In genomic region chr2:179976295-179976627, GRCm38 (mm10) we compare ENCODE assay signal across 8 mouse cellular contexts. TPM values are rescaled to one million over a fixed set of nuclear protein-coding genes. Genes with fewer than 3 reads are reported as not detected.
A peak's percentile ranks its signal among the peaks of the same experiment; 100 is the strongest.
DNase-seq lines count a peak whose midpoint lies in the region; ATAC-seq and TF ChIP-seq lines count a peak whose summit lies in the region.

No protein-coding gene starts in this region.

- no peak for ATAC-seq in kidney, embryonic 14.5 days (ENCODE audit: low FRiP score, low TSS enrichment)
- no peak for ATAC-seq in hindbrain, embryonic 12.5 days (ENCODE audit: low FRiP score)
- peak; percentile 49; the same call in 1 of the 2 replicates for ATAC-seq in midbrain, embryonic 14.5 days (ENCODE audit: low FRiP score, low TSS enrichment)

- 20% methylated on average over 1 of the region's 54 CpGs for WGBS in kidney, embryonic 14.5 days
- WGBS in bone marrow, adult 2 months = 11% methylated on average over 54 of the region's 54 CpGs
- 0% methylated on average over 29 of the region's 54 CpGs for WGBS in hindbrain, embryonic 12.5 days
- WGBS in midbrain, embryonic 14.5 days = under 1% methylated on average over 31 of the region's 54 CpGs

- H3K4me2 ChIP-seq in kidney, embryonic 14.5 days (replicated peaks; ENCODE audit: low read depth, low read length) = peak overlapping the region; percentile 99
- H3K4me2 ChIP-seq in hindbrain, embryonic 12.5 days (replicated peaks) = peak overlapping the region; percentile 55
- H3K4me2 ChIP-seq in midbrain, embryonic 14.5 days (ENCODE audit: low read length) = peak overlapping the region; percentile 99

- peak overlapping the region; percentile 94 for H3K27ac ChIP-seq in kidney, embryonic 14.5 days (ENCODE audit: low read depth, low read length)
- H3K27ac ChIP-seq in bone marrow, adult 2 months (ENCODE audit: control insufficient read depth, insufficient read depth, low read depth, low read length, poor library complexity) = peak overlapping the region; percentile 94
- peak overlapping the region; percentile 96 for H3K27ac ChIP-seq in hindbrain, embryonic 12.5 days
- H3K27ac ChIP-seq in midbrain, embryonic 14.5 days (replicated peaks; ENCODE audit: low read depth, low read length) = peak overlapping the region; percentile 95

- H3K4me1 ChIP-seq in kidney, embryonic 14.5 days (ENCODE audit: control insufficient read depth, insufficient read depth, low read length) = peaks cover 19% of the 10 kb centered on the region
- peaks cover 12% of the 10 kb centered on the region for H3K4me1 ChIP-seq in bone marrow, adult 2 months (ENCODE audit: control insufficient read depth, insufficient read depth, low read length)
- peaks cover 46% of the 10 kb centered on the region for H3K4me1 ChIP-seq in hindbrain, embryonic 12.5 days
- H3K4me1 ChIP-seq in midbrain, embryonic 14.5 days (ENCODE audit: control insufficient read depth, insufficient read depth, low read length) = peaks cover 38% of the 10 kb centered on the region

- no peaks in the 10 kb centered on the region; the same call in 1 of the 2 replicates for H3K27me3 ChIP-seq in kidney, embryonic 14.5 days (ENCODE audit: control insufficient read depth, insufficient read depth, low read length)
- H3K27me3 ChIP-seq in hindbrain, embryonic 12.5 days = no peaks in the 10 kb centered on the region
- H3K27me3 ChIP-seq in midbrain, embryonic 14.5 days (ENCODE audit: control insufficient read depth, insufficient read depth, low read length) = no peaks in the 10 kb centered on the region

- no peak for TF ChIP-seq POLR2A in bone marrow, adult 2 months (IDR thresholded peaks at IDR 0.05; ENCODE audit: borderline replicate concordance, control insufficient read depth, low read depth, low read length)

- H3K36me3 ChIP-seq in kidney, embryonic 14.5 days (ENCODE audit: control insufficient read depth, insufficient read depth, low read length) = no peaks in the 10 kb centered on the region
- H3K36me3 ChIP-seq in hindbrain, embryonic 12.5 days = no peaks in the 10 kb centered on the region
- H3K36me3 ChIP-seq in midbrain, embryonic 14.5 days (ENCODE audit: control insufficient read depth, insufficient read depth, low read length) = no peaks in the 10 kb centered on the region

- peak overlapping the region; percentile 77 for H3K4me3 ChIP-seq in kidney, embryonic 14.5 days (ENCODE audit: low read length)
- H3K4me3 ChIP-seq in bone marrow, adult 2 months (replicated peaks; ENCODE audit: control insufficient read depth, low read depth, low read length) = peak overlapping the region; percentile 98
- peak overlapping the region; percentile 82 for H3K4me3 ChIP-seq in hindbrain, embryonic 12.5 days
- peak overlapping the region; percentile 80 for H3K4me3 ChIP-seq in midbrain, embryonic 14.5 days (replicated peaks; ENCODE audit: low read depth, low read length)

- no peaks in the 10 kb centered on the region for H3K9me3 ChIP-seq in kidney, embryonic 14.5 days (ENCODE audit: control insufficient read depth, low read length)
- H3K9me3 ChIP-seq in hindbrain, embryonic 12.5 days (replicated peaks) = no peaks in the 10 kb centered on the region
- H3K9me3 ChIP-seq in midbrain, embryonic 14.5 days (ENCODE audit: control insufficient read depth, low read length) = no peaks in the 10 kb centered on the region

- no peak for DNase-seq in kidney, postnatal 4 days
- no peak for DNase-seq in midbrain, embryonic 14.5 days
- DNase-seq in MN1 (ENCODE audit: low spot score) = no peak
- no peak for DNase-seq in spleen, postnatal 10 days (ENCODE audit: low spot score in 2 of 2)
- no peak for DNase-seq in cerebellum, postnatal 4 days (ENCODE audit: low spot score in 2 of 2)

- H3K9ac ChIP-seq in kidney, embryonic 14.5 days (ENCODE audit: low read depth, low read length) = peak overlapping the region; percentile 85
- H3K9ac ChIP-seq in hindbrain, embryonic 12.5 days = peak overlapping the region; percentile 91
- peak overlapping the region; percentile 92 for H3K9ac ChIP-seq in midbrain, embryonic 14.5 days (replicated peaks; ENCODE audit: low read length)

- no peak for TF ChIP-seq CTCF in bone marrow, adult 2 months (IDR thresholded peaks at IDR 0.05; ENCODE audit: control insufficient read depth, insufficient read depth, low read length)

RNA-seq across cellular contexts. Expression of gene Taf4, which starts 0.2 kb away (rescaled TPM):
- 5.9 and 6.0 TPM in 2 replicates for polyA plus RNA-seq in kidney, embryonic 14.5 days (2014; fragmentation: Nextera tagmentation; extraction: Ambion mirVana)
- polyA plus RNA-seq in bone marrow, adult 2 months (2011; ENCODE audit: insufficient read depth, insufficient read length, low replicate concordance, missing spikeins) = 14.0 and 22.9 TPM in 2 replicates
- 3.5 and 5.2 TPM in 2 replicates for polyA plus RNA-seq in hindbrain, embryonic 12.5 days (2016; fragmentation: Nextera tagmentation; extraction: Ambion mirVana)
- polyA plus RNA-seq in midbrain, embryonic 14.5 days (2014; fragmentation: Nextera tagmentation; extraction: Ambion mirVana) = 5.4 and 5.9 TPM in 2 replicates

RNA-seq across cellular contexts. Expression of gene Lsm14b, which starts 48.5 kb away (rescaled TPM):
- polyA plus RNA-seq in kidney, embryonic 14.5 days (2014; fragmentation: Nextera tagmentation; extraction: Ambion mirVana) = 8.6 and 18.3 TPM in 2 replicates
- 19.9 and 37.9 TPM in 2 replicates for polyA plus RNA-seq in bone marrow, adult 2 months (2011; ENCODE audit: insufficient read depth, insufficient read length, low replicate concordance, missing spikeins)
- 14.1 and 16.7 TPM in 2 replicates for polyA plus RNA-seq in hindbrain, embryonic 12.5 days (2016; fragmentation: Nextera tagmentation; extraction: Ambion mirVana)
- polyA plus RNA-seq in midbrain, embryonic 14.5 days (2014; fragmentation: Nextera tagmentation; extraction: Ambion mirVana) = 21.2 and 35.9 TPM in 2 replicates
